Mouse (Mus musculus): ENCODE data around the gene Gipc3.

DNA sequence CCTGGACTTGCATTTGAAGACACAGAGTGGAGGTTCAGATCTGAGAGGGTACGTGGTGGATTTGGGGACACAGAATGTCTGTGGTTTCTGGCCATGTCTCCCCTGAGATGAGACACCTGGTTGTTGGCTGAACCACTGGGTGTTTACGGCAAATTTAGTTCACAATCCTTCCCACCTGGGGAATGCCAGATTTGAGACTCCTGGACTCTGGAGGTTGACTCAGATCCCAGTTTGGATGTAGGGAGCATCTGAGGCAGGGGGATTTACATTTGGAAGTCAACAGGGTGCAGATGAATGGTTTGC is 34.2 kb upstream of the Gipc3 start:
- TF ChIP-seq MXI1 (IDR thresholded peaks at IDR 0.05; ENCODE audit: low read depth, low read length) (no peak), CTCF (conservative IDR thresholded peaks at IDR 0.05 in 1 of 2, IDR thresholded peaks at IDR 0.05 in 1 of 2; ENCODE audit: low read depth in 2 of 2, low read length in 2 of 2) (no peak), NELFE (IDR thresholded peaks at IDR 0.05; ENCODE audit: low read depth, low read length) (no peak), ELF1 (IDR thresholded peaks at IDR 0.05; ENCODE audit: low read depth, low read length) (no peak), MAX (IDR thresholded peaks at IDR 0.05; ENCODE audit: low read length) (no peak), KAT2A (IDR thresholded peaks at IDR 0.05; ENCODE audit: insufficient replicate concordance, low read length) (no peak), USF2 (conservative IDR thresholded peaks at IDR 0.05; ENCODE audit: low read depth, low read length) (no peak), EP300 (IDR thresholded peaks at IDR 0.05; ENCODE audit: low read length) (no peak), POLR2A (IDR thresholded peaks at IDR 0.05; ENCODE audit: low read depth, low read length) (no peak), ETS1 (conservative IDR thresholded peaks at IDR 0.05; ENCODE audit: low read depth, low read length) (no peak), E2F4 (IDR thresholded peaks at IDR 0.05; ENCODE audit: insufficient replicate concordance, low read depth, low read length) (no peak)
